Mouse (Mus musculus) kidney, adult 18-20 months (tissue): ENCODE results near the gene Sbpl.

Experiments
- DNase-seq: peaks from one replicate; pipeline ENCODE4 v3.0.0; 2021

Gene Sbpl

GRCm38 (mm10) chr17:23955174-23955573 is at the start of gene Sbpl:
Gene Sbpl (minus strand): TSS chr17:23955274.
- no peak for DNase-seq

GRCm38 (mm10) chr17:24004071-24004665 is 49.1 kb upstream of the Sbpl start:
- DNase-seq, result no peak

- no peak for DNase-seq
Measured at GRCm38 (mm10) chr17:24000404-24000803, 45.3 kb upstream of the Sbpl start.

- DNase-seq, result no peak
Measured at GRCm38 (mm10) chr17:23998383-23998782, 43.3 kb upstream of the Sbpl start.

- no peak for DNase-seq
Measured at GRCm38 (mm10) chr17:23997901-23998300, 42.8 kb upstream of the Sbpl start, which contains the start of gene Prss22. Gene Prss22 (minus strand): TSS chr17:23998100.

GRCm38 (mm10) chr17:23995421-23995820 is 40.3 kb upstream of the Sbpl start:
- no peak for DNase-seq

- no peak for DNase-seq
Measured at GRCm38 (mm10) chr17:23994667-23995066, 39.6 kb upstream of the Sbpl start.

- peak; percentile 94 for DNase-seq
Measured at GRCm38 (mm10) chr17:23993559-23994428, 38.7 kb upstream of the Sbpl start.

GRCm38 (mm10) chr17:23992789-23993553 is 37.9 kb upstream of the Sbpl start:
- DNase-seq, result peak; percentile 55

- DNase-seq, result no peak
Measured at GRCm38 (mm10) chr17:23989802-23990201, 34.7 kb upstream of the Sbpl start.

GRCm38 (mm10) chr17:23984989-23985388 is 29.9 kb upstream of the Sbpl start:
- DNase-seq, result no peak

- DNase-seq, result no peak
Measured at GRCm38 (mm10) chr17:23982912-23983311, 27.8 kb upstream of the Sbpl start.

GRCm38 (mm10) chr17:23980297-23980909 is 25.3 kb upstream of the Sbpl start, which contains the start of gene Prss30:
Gene Prss30 (minus strand): TSS chr17:23980566.
- no peak for DNase-seq

GRCm38 (mm10) chr17:23979471-23979870 is 24.4 kb upstream of the Sbpl start:
- DNase-seq, result no peak

- DNase-seq, result peak; percentile 19
Measured at GRCm38 (mm10) chr17:23976665-23977064, 21.6 kb upstream of the Sbpl start.

- DNase-seq, result no peak
Measured at GRCm38 (mm10) chr17:23971315-23971714, 16.2 kb upstream of the Sbpl start.

- peak; percentile 87 for DNase-seq
Measured at GRCm38 (mm10) chr17:23969231-23969630, 14.2 kb upstream of the Sbpl start.

- DNase-seq, result no peak
Measured at GRCm38 (mm10) chr17:23968780-23969179, 13.7 kb upstream of the Sbpl start.

- no peak for DNase-seq
Measured at GRCm38 (mm10) chr17:23966658-23967401, 11.8 kb upstream of the Sbpl start.

- DNase-seq, result no peak
Measured at GRCm38 (mm10) chr17:23965805-23966425, 10.8 kb upstream of the Sbpl start.

- DNase-seq, result no peak
Measured at GRCm38 (mm10) chr17:23961573-23962122, 6.6 kb upstream of the Sbpl start.
